Mouse (Mus musculus) brain, adult 2 months (tissue): ENCODE results near the gene Fgfr2.
A peak's percentile ranks its signal among the peaks of the same experiment; 100 is the strongest.

Source experiments
- DNase-seq: peaks from one replicate; pipeline ENCODE4 v3.0.0; 2011; ENCODE audit warnings: low read depth, low spot score

Gene Fgfr2

GRCm38 (mm10) chr7:132416866-132417265 is 706.3 kb downstream of the Fgfr2 start:
- DNase-seq, result no peak

GRCm38 (mm10) chr7:132415866-132416265 is 707.3 kb downstream of the Fgfr2 start:
- DNase-seq, result no peak

GRCm38 (mm10) chr7:132412520-132412919 is 710.6 kb downstream of the Fgfr2 start:
- no peak for DNase-seq

- DNase-seq, result peak; percentile 57
Observed at GRCm38 (mm10) chr7:132411708-132412107, 711.4 kb downstream of the Fgfr2 start.

GRCm38 (mm10) chr7:132410958-132411357 is 712.2 kb downstream of the Fgfr2 start:
- DNase-seq, result no peak

- peak; percentile 66 for DNase-seq
Observed at GRCm38 (mm10) chr7:132409890-132410289, 713.3 kb downstream of the Fgfr2 start.

- no peak for DNase-seq
Observed at GRCm38 (mm10) chr7:132402377-132403084, 720.6 kb downstream of the Fgfr2 start.

GRCm38 (mm10) chr7:132398487-132398886 is 724.7 kb downstream of the Fgfr2 start:
- no peak for DNase-seq

- no peak for DNase-seq
Observed at GRCm38 (mm10) chr7:132396661-132397322, 726.4 kb downstream of the Fgfr2 start.

GRCm38 (mm10) chr7:132393582-132394175 is 729.5 kb downstream of the Fgfr2 start:
- no peak for DNase-seq

- no peak for DNase-seq
Observed at GRCm38 (mm10) chr7:132393014-132393406, 730.1 kb downstream of the Fgfr2 start.

- no peak for DNase-seq
Observed at GRCm38 (mm10) chr7:132392233-132393013, 730.7 kb downstream of the Fgfr2 start.

GRCm38 (mm10) chr7:132389473-132389872 is 733.7 kb downstream of the Fgfr2 start:
- DNase-seq, result no peak

GRCm38 (mm10) chr7:132387507-132387906 is 735.6 kb downstream of the Fgfr2 start:
- no peak for DNase-seq

- DNase-seq, result no peak
Observed at GRCm38 (mm10) chr7:132386316-132386715, 736.8 kb downstream of the Fgfr2 start.

GRCm38 (mm10) chr7:132385456-132386130 is 737.6 kb downstream of the Fgfr2 start:
- DNase-seq, result peak; percentile 71

GRCm38 (mm10) chr7:132384736-132385455 is 738.3 kb downstream of the Fgfr2 start:
- DNase-seq, result no peak

- no peak for DNase-seq
Observed at GRCm38 (mm10) chr7:132380634-132381336, 742.4 kb downstream of the Fgfr2 start.

GRCm38 (mm10) chr7:132377913-132378312 is 745.2 kb downstream of the Fgfr2 start:
- DNase-seq, result peak; percentile 78
